Mouse (Mus musculus) urinary bladder, postnatal 10 days (tissue): Measurements from ENCODE around the gene Klrc2.
"Not testable (repeated sequence)": the region's sequence is repeated elsewhere in the genome, so short reads cannot be mapped to it uniquely, and the experiment has no call there.

Experiments
- DNase-seq: peaks from one replicate; pipeline ENCODE4 v3.0.0; 2022; ENCODE audit warnings: low spot score

The Klrc2 gene

DNA sequence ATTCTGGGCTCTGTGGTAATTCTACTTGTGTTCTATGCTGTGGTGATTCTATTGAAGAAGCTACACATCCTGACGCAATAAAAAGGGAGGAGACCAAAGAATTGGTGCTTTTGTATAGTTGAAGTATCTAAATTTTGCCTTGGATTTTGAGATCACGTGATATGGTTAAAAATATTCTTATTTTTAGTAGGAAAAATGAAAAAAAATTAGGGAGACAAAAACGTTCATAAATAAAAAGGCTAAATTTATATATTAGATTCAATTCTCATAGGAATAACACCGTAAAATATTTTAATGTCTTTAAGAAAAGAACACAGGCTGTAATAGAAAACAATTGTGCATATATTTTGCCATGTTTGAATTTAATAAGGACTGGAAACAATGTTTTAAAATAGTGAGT, at the start of gene Klrc2:
Gene Klrc2, minus strand, starts transcription at position 101 of the 400 bp plus-strand sequence.
- not testable (repeated sequence) for DNase-seq

DNA sequence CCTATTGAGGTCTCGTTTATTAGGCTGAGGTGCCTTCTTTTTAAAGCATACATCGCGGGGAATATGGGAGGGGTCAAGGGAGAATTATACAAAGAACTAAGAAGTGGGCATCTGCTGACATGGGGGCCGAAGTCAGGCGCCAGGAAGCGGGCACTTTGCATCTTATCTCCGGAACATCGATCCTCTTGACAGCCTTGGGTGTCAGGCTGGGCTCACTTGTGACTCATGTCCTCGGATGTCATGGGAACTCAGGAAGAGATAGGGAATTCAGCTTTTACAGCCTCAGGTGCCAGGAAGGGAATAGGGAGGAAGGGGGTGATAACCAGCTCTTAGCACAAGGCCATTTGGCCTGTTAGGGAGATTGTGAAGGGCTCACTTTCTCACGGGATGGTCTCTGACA, 30.9 kb upstream of the Klrc2 start:
- DNase-seq, result not testable (repeated sequence)

DNA sequence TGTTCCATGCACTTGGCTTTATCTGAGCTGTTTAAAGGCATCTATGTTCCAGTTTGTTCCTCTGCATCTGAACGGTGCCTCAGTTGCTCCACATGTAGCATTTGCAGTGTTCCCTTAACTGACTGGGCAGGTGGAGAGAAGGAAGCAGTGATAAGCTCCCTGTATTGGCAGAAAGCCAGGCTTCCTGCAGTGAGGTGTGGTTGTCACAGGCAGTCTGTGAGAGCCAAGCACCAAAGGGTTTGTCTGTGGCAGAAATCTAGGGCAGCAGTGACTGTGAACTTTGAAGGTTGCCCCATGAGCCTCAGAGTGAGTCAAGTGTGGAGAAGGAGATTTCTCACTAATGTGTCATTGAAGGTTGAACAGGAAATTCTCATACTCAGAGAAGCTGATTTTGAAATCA, 19.9 kb upstream of the Klrc2 start:
- no peak for DNase-seq

DNA sequence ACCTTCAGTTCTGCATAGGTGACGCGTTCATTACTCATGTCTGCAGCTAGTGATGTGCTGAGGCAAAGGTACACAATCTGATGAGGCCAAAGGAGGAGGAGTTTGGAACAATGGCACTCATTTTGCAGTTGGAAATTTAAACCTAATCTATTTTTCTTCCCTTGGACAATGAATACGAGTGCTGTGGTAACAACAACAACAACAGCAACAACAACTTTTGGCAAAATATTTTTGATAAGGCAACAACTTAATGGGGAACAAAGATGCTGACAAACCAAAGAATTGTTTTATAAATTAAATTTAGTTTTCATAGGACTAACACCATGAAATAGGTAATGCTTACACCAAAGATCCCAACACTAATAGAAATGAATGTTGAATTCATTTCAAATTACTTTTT, 18.4 kb upstream of the Klrc2 start, which contains the start of gene Klrc1:
Gene Klrc1, minus strand, starts transcription at position 101 of the 400 bp plus-strand sequence.
- DNase-seq, result no peak

DNA sequence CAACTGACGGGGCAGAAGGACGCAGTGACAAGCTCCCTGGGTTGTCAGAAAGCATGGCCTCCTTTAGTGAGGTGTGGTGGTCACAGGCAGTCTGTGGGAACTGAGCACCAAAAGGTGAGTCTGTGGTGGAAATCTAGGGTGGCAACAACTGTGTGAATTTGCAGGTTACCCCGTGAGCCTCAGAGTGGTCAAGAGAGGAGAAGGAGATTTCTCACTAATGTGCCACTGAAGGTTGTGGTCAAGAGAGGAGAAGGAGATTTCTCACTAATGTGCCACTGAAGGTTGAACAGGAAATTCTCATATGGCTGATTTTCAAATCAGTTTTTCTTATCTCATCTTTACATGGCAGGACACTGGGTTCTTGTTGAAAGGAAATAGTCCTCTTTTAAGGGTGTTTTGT, 812 bp upstream of the Klrc2 start:
- DNase-seq, result not testable (repeated sequence)

DNA sequence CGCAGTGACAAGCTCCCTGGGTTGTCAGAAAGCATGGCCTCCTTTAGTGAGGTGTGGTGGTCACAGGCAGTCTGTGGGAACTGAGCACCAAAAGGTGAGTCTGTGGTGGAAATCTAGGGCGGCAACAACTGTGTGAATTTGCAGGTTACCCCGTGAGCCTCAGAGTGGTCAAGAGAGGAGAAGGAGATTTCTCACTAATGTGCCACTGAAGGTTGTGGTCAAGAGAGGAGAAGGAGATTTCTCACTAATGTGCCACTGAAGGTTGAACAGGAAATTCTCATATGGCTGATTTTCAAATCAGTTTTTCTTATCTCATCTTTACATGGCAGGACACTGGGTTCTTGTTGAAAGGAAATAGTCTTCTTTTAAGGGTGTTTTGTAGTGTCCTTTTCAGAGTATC, 16.4 kb downstream of the Klrc2 start:
- not testable (repeated sequence) for DNase-seq

DNA sequence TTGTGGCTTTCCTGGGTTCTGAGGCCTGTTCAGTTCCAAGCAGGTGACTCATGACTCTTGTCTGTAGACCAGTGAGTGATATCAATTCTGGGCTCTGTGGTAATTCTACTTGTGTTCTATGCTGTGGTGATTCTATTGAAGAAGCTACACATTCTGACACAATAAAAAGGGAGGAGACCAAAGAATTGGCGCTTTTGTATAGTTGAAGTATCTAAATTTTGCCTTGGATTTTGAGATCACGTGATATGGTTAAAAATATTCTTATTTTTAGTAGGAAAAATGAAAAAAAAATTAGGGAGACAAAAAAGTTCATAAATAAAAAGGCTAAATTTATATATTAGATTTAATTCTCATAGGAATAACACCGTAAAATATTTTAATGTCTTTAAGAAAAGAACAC, 17.3 kb downstream of the Klrc2 start, which contains the start of gene Klrc3:
Gene Klrc3, minus strand, starts transcription at position 101 of the 400 bp plus-strand sequence.
- not testable (repeated sequence) for DNase-seq

DNA sequence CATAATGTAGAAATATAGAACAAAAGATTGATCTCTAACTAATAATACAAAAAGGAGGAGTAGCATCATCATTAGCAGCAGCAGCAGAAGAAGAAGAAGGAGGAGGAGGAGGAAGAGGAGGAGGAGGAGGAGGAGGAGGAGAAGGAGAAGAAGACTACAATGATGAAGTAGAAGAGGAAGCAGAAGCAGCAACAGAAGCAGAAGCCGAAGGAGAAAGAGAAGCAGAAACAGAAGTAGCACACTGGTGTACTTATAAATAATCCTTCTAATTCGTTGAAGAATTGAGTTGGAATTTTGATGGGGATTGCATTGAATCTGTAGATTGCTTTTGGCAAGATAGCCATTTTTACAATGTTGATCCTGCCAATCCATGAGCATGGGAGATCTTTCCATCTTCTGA, 29.4 kb downstream of the Klrc2 start:
- DNase-seq, result not testable (repeated sequence)

DNA sequence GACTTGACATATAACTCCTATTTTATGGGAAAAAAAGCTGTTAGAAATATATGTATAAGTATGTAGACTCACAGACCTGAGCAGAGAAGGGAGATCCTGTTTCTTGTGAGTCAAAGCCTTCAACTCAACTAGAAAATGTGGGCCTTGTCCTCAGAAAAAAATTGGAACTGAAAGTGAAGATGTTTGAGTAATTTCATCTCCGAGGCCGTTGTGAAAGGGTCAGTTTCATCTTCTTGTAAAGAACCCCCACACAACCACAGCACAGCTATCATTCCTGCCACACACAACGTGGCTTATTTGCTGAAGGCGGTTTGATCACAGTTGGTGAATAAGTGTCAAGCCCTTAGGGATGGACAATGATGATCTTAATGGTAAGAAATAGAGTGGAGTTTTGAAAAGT, 36.8 kb downstream of the Klrc2 start, which contains the start of gene Klrk1:
Gene Klrk1, minus strand, starts transcription at position 130 of the 400 bp plus-strand sequence.
- DNase-seq, result no peak

DNA sequence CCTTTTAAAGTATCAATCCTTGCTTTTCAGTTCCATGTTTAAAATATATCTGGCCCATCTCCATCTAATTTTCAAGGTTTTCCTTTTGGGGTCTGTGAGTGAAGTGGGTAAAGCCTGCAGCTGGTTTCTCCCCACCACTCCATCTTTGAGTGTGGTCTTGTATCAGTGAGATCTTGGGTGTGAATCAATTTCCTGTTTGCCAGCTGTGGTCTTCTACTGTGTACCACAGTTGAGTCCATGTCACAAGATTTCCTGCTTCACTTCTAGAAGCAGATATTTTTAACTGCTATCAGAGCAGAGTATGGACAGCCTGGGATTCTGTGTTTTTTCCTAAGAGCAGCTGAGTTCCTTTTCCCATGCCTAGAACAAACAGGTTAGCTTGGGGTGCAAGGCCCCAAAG, 52.1 kb downstream of the Klrc2 start:
- DNase-seq, result no peak
